Mouse (Mus musculus): ENCODE measurements around the gene Nr1i3. TPM values are rescaled to one million over a fixed set of nuclear protein-coding genes. Genes with fewer than 3 reads are reported as not detected.
A peak's percentile ranks its signal among the peaks of the same experiment; 100 is the strongest.

Gene Nr1i3
- polyA plus RNA-seq, 1 experiment from 2014 or later: 0.15 TPM

GRCm38 (mm10) chr1:171230215-171230614, 16.4 kb downstream of the Nr1i3 start:
- ATAC-seq (ENCODE audit: insufficient number of reproducible peaks, low FRiP score, low TSS enrichment, low read depth): peak; percentile 52; the same call in 1 of the 2 replicates
- peaks cover 7% of the 10 kb centered on the region; the same call in 1 of the 2 replicates for H3K36me3 ChIP-seq (ENCODE audit: control insufficient read depth, insufficient read depth, low read length)
- 13% methylated on average over 3 of the region's 3 CpGs for WGBS

GRCm38 (mm10) chr1:171231844-171232243, 18.1 kb downstream of the Nr1i3 start:
- H3K27ac ChIP-seq (replicated peaks; ENCODE audit: low read depth, low read length): no peak overlapping the region
- WGBS: 88% methylated on average over 4 of the region's 4 CpGs
- H3K4me3 ChIP-seq (ENCODE audit: low read depth, low read length): no peak overlapping the region
- H3K9me3 ChIP-seq (ENCODE audit: control insufficient read depth, low read length): no peaks in the 10 kb centered on the region
- no peaks in the 10 kb centered on the region for H3K27me3 ChIP-seq (ENCODE audit: control insufficient read depth, insufficient read depth, low read length)
- H3K4me1 ChIP-seq (ENCODE audit: control insufficient read depth, insufficient read depth, low read length): peaks cover 9% of the 10 kb centered on the region; the same call in 1 of the 2 replicates
- H3K36me3 ChIP-seq (ENCODE audit: control insufficient read depth, insufficient read depth, low read length): peaks cover 15% of the 10 kb centered on the region; the same call in 1 of the 2 replicates
- H3K4me2 ChIP-seq (ENCODE audit: low read depth, severe bottlenecking): no peak overlapping the region
- no peak for ATAC-seq (ENCODE audit: insufficient number of reproducible peaks, low FRiP score, low TSS enrichment, low read depth)
- H3K9ac ChIP-seq (ENCODE audit: low read length): no peak overlapping the region
- no peak for DNase-seq (ENCODE audit: low spot score)

More at GRCm38 (mm10) chr1:171230215-171230614, 16.4 kb downstream of the Nr1i3 start:
- Histone ChIP-seq H3K4me1 (ENCODE audit: control insufficient read depth, insufficient read depth, low read length) (peaks cover 9% of the 10 kb centered on the region; the same call in 1 of the 2 replicates), H3K27me3 (ENCODE audit: control insufficient read depth, insufficient read depth, low read length) (no peaks in the 10 kb centered on the region), H3K4me3 (ENCODE audit: low read depth, low read length) (no peak overlapping the region), H3K27ac (replicated peaks; ENCODE audit: low read depth, low read length) (peak overlapping the region; percentile 69), H3K9me3 (ENCODE audit: control insufficient read depth, low read length) (no peaks in the 10 kb centered on the region), H3K9ac (ENCODE audit: low read length) (no peak overlapping the region), H3K4me2 (ENCODE audit: low read depth, severe bottlenecking) (no peak overlapping the region)
- DNase-seq (ENCODE audit: low spot score): no peak

- Histone ChIP-seq H3K4me3 (ENCODE audit: low read depth, low read length) (no peak overlapping the region), H3K27ac (replicated peaks; ENCODE audit: low read depth, low read length) (no peak overlapping the region), H3K9ac (ENCODE audit: low read length) (no peak overlapping the region), H3K36me3 (ENCODE audit: control insufficient read depth, insufficient read depth, low read length) (peaks cover 15% of the 10 kb centered on the region; the same call in 1 of the 2 replicates), H3K4me1 (ENCODE audit: control insufficient read depth, insufficient read depth, low read length) (peaks cover 9% of the 10 kb centered on the region; the same call in 1 of the 2 replicates), H3K4me2 (ENCODE audit: low read depth, severe bottlenecking) (no peak overlapping the region), H3K9me3 (ENCODE audit: control insufficient read depth, low read length) (no peaks in the 10 kb centered on the region), H3K27me3 (ENCODE audit: control insufficient read depth, insufficient read depth, low read length) (no peaks in the 10 kb centered on the region)
- DNase-seq (ENCODE audit: low spot score) (no peak), ATAC-seq (ENCODE audit: insufficient number of reproducible peaks, low FRiP score, low TSS enrichment, low read depth) (no peak)
- WGBS: 92% methylated on average over 5 of the region's 5 CpGs
These were observed 18.6 kb downstream of the Nr1i3 start for GRCm38 (mm10) chr1:171232348-171232747.

- WGBS: 89% methylated on average over 12 of the region's 12 CpGs
- no peak overlapping the region for H3K9ac ChIP-seq (ENCODE audit: low read length)
- DNase-seq (ENCODE audit: low spot score) (no peak), ATAC-seq (ENCODE audit: insufficient number of reproducible peaks, low FRiP score, low TSS enrichment, low read depth) (no peak)
- H3K36me3 ChIP-seq (ENCODE audit: control insufficient read depth, insufficient read depth, low read length): peaks cover 23% of the 10 kb centered on the region
- H3K27me3 ChIP-seq (ENCODE audit: control insufficient read depth, insufficient read depth, low read length): no peaks in the 10 kb centered on the region
- no peaks in the 10 kb centered on the region for H3K9me3 ChIP-seq (ENCODE audit: control insufficient read depth, low read length)
- H3K4me1 ChIP-seq (ENCODE audit: control insufficient read depth, insufficient read depth, low read length): peaks cover 9% of the 10 kb centered on the region; the same call in 1 of the 2 replicates
- H3K27ac ChIP-seq (replicated peaks; ENCODE audit: low read depth, low read length): no peak overlapping the region
- no peak overlapping the region for H3K4me2 ChIP-seq (ENCODE audit: low read depth, severe bottlenecking)
- no peak overlapping the region for H3K4me3 ChIP-seq (ENCODE audit: low read depth, low read length)
These were observed 19.3 kb downstream of the Nr1i3 start for GRCm38 (mm10) chr1:171232800-171233730.

GRCm38 (mm10) chr1:171234126-171234525, 20.4 kb downstream of the Nr1i3 start, which contains the start of gene Fcer1g:
Fcer1g (minus strand) TSS chr1:171234365.
- H3K4me1 ChIP-seq (ENCODE audit: control insufficient read depth, insufficient read depth, low read length): peaks cover 9% of the 10 kb centered on the region; the same call in 1 of the 2 replicates
- DNase-seq (ENCODE audit: low spot score) (no peak), ATAC-seq (ENCODE audit: insufficient number of reproducible peaks, low FRiP score, low TSS enrichment, low read depth) (no peak)
- H3K9me3 ChIP-seq (ENCODE audit: control insufficient read depth, low read length): no peaks in the 10 kb centered on the region
- H3K27me3 ChIP-seq (ENCODE audit: control insufficient read depth, insufficient read depth, low read length): no peaks in the 10 kb centered on the region
- H3K4me2 ChIP-seq (ENCODE audit: low read depth, severe bottlenecking): no peak within 1 kb of the TSS
- no peak within 1 kb of the TSS for H3K9ac ChIP-seq (ENCODE audit: low read length)
- peaks cover 32% of the 10 kb centered on the region for H3K36me3 ChIP-seq (ENCODE audit: control insufficient read depth, insufficient read depth, low read length)
- H3K4me3 ChIP-seq (ENCODE audit: low read depth, low read length): no peak within 1 kb of the TSS
- 91% methylated on average over 14 of the region's 14 CpGs for WGBS
- H3K27ac ChIP-seq (replicated peaks; ENCODE audit: low read depth, low read length): no peak within 1 kb of the TSS

- H3K36me3 ChIP-seq (ENCODE audit: control insufficient read depth, insufficient read depth, low read length): peaks cover 32% of the 10 kb centered on the region
- H3K4me1 ChIP-seq (ENCODE audit: control insufficient read depth, insufficient read depth, low read length): peaks cover 9% of the 10 kb centered on the region; the same call in 1 of the 2 replicates
These were observed 20.8 kb downstream of the Nr1i3 start for GRCm38 (mm10) chr1:171234538-171234937.

GRCm38 (mm10) chr1:171235791-171236190, 22.0 kb downstream of the Nr1i3 start:
- H3K36me3 ChIP-seq (ENCODE audit: control insufficient read depth, insufficient read depth, low read length): peaks cover 32% of the 10 kb centered on the region
- ATAC-seq (ENCODE audit: insufficient number of reproducible peaks, low FRiP score, low TSS enrichment, low read depth): no peak
- H3K4me1 ChIP-seq (ENCODE audit: control insufficient read depth, insufficient read depth, low read length): peaks cover 3% of the 10 kb centered on the region; the same call in 1 of the 2 replicates
- 95% methylated on average over 4 of the region's 4 CpGs for WGBS
- H3K9me3 ChIP-seq (ENCODE audit: control insufficient read depth, low read length): no peaks in the 10 kb centered on the region
- no peak overlapping the region for H3K27ac ChIP-seq (replicated peaks; ENCODE audit: low read depth, low read length)
- H3K9ac ChIP-seq (ENCODE audit: low read length): no peak overlapping the region
- no peak for DNase-seq (ENCODE audit: low spot score)
- H3K4me3 ChIP-seq (ENCODE audit: low read depth, low read length): no peak overlapping the region
- H3K27me3 ChIP-seq (ENCODE audit: control insufficient read depth, insufficient read depth, low read length): no peaks in the 10 kb centered on the region
- H3K4me2 ChIP-seq (ENCODE audit: low read depth, severe bottlenecking): no peak overlapping the region

More at GRCm38 (mm10) chr1:171234538-171234937, 20.8 kb downstream of the Nr1i3 start:
- no peaks in the 10 kb centered on the region for H3K27me3 ChIP-seq (ENCODE audit: control insufficient read depth, insufficient read depth, low read length)
- DNase-seq (ENCODE audit: low spot score): no peak
- ATAC-seq (ENCODE audit: insufficient number of reproducible peaks, low FRiP score, low TSS enrichment, low read depth): no peak
- H3K9me3 ChIP-seq (ENCODE audit: control insufficient read depth, low read length): no peaks in the 10 kb centered on the region
- H3K9ac ChIP-seq (ENCODE audit: low read length): no peak overlapping the region
- H3K4me3 ChIP-seq (ENCODE audit: low read depth, low read length): no peak overlapping the region
- H3K4me2 ChIP-seq (ENCODE audit: low read depth, severe bottlenecking): no peak overlapping the region
- H3K27ac ChIP-seq (replicated peaks; ENCODE audit: low read depth, low read length): no peak overlapping the region
- 88% methylated on average over 4 of the region's 4 CpGs for WGBS

- Histone ChIP-seq H3K9me3 (ENCODE audit: control insufficient read depth, low read length) (no peaks in the 10 kb centered on the region), H3K4me3 (ENCODE audit: low read depth, low read length) (no peak overlapping the region), H3K27ac (replicated peaks; ENCODE audit: low read depth, low read length) (no peak overlapping the region), H3K4me1 (ENCODE audit: control insufficient read depth, insufficient read depth, low read length) (no peaks in the 10 kb centered on the region), H3K4me2 (ENCODE audit: low read depth, severe bottlenecking) (no peak overlapping the region), H3K36me3 (ENCODE audit: control insufficient read depth, insufficient read depth, low read length) (peaks cover 37% of the 10 kb centered on the region), H3K9ac (ENCODE audit: low read length) (no peak overlapping the region), H3K27me3 (ENCODE audit: control insufficient read depth, insufficient read depth, low read length) (no peaks in the 10 kb centered on the region)
- no peak for DNase-seq (ENCODE audit: low spot score)
- WGBS: 93% methylated on average over 6 of the region's 6 CpGs
- ATAC-seq (ENCODE audit: insufficient number of reproducible peaks, low FRiP score, low TSS enrichment, low read depth): no peak
These were observed 23.7 kb downstream of the Nr1i3 start for GRCm38 (mm10) chr1:171237438-171237837.

All from limb, embryonic 11.5 days (tissue).